Mouse (Mus musculus) gastrocnemius, adult 2 months (tissue): ENCODE data around the gene Kitl. TPM values are rescaled to one million over a fixed set of nuclear protein-coding genes. Genes with fewer than 3 reads are reported as not detected.

Experiments used
- DNase-seq: peaks from one replicate; pipeline ENCODE4 v3.0.0; 2022
- H3K27ac ChIP-seq: fragments of 200-600 bp; 2 replicates; pipeline ENCODE4 v1.8.1; 2022; ENCODE audit warnings: mild to moderate bottlenecking
- H3K4me3 ChIP-seq: fragments of 200-600 bp; 2 replicates; pipeline ENCODE4 v1.8.1; 2022; ENCODE audit warnings: mild to moderate bottlenecking, moderate library complexity
- CTCF ChIP-seq: fragments of 200-600 bp; IDR thresholded peaks from 2 replicates; pipeline ENCODE4 v1.8.1; 2022; ENCODE audit warnings: antibody characterized with exemption, mild to moderate bottlenecking, moderate library complexity
- intact Hi-C: fragments of 180-260 bp; cut with DNase I; formaldehyde crosslinking; loops from one replicate; pipeline ENCODE4 v1.15.1; 2025
- long read RNA-seq, 2 experiments: library from polyadenylated mRNA; stranded (forward); transcript quantifications; one replicate each; pipeline ENCODE4 v2.0.0; 2021
- total RNA-seq, 2 experiments: library from RNA; stranded (reverse); gene quantifications; 2 replicates each; pipeline ENCODE4 v1.2.3; 2021

The Kitl gene
- 10 to 100 TPM; 18.5 to 30.7 TPM for total RNA-seq
- long read RNA-seq, experiment 1, full-length matches to known transcripts, result 60 of 67 reads
- long read RNA-seq, experiment 1, partial matches to known transcripts, result 1 of 67 reads
- long read RNA-seq, experiment 1, other reads (novel, unspliced or antisense), result 6 of 67 reads
- long read RNA-seq, experiment 2, full-length matches to known transcripts, result 35 of 39 reads
- long read RNA-seq, experiment 2, partial matches to known transcripts, result 0 of 39 reads
- long read RNA-seq, experiment 2, other reads (novel, unspliced or antisense), result 4 of 39 reads

- peak within 1 kb of the TSS; percentile 84 for H3K27ac ChIP-seq
- DNase-seq, result peak; percentile 83
- peak within 1 kb of the TSS; percentile 77 for H3K4me3 ChIP-seq
- intact Hi-C loops, result loop anchor here (5.0 kb wide), 2 partner anchors 147 to 373 kb away; no protein-coding TSS in a partner anchor
- no peak for TF ChIP-seq CTCF
Measured at GRCm38 (mm10) chr10:100015370-100016325, at the start of gene Kitl. TSS of gene Kitl (plus strand) at chr10:100015630.

GRCm38 (mm10) chr10:99972866-99973265 lies 42.6 kb upstream of the Kitl start:
- no peak for DNase-seq
- intact Hi-C loops, result no loop called here
- no peak for TF ChIP-seq CTCF
- Histone ChIP-seq H3K27ac (no peak overlapping the region), H3K4me3 (no peak overlapping the region)

- TF ChIP-seq CTCF, result no peak
- DNase-seq, result no peak
- intact Hi-C loops, result no loop called here
- Histone ChIP-seq H3K27ac (no peak overlapping the region), H3K4me3 (no peak overlapping the region)
Measured at GRCm38 (mm10) chr10:99980096-99980495, 35.3 kb upstream of the Kitl start.

DNA sequence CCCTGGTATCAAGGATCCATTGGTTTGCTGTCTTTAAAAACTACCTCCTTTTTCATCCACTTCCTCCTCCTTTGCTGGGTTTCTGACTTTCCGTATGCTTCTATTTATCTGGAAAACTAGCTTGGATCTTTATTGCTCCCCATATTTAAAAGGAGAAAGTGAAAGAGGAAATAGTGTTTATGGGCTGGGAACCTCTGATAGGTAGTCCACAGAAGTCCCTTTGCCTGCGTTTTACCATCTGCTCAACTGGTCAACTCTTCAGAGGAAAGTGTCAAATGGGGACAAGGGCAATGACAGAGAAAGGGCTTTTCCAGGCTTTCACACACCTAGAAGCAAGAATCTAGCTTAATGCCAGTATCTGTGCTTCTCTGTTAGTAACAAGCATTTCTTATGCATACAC lies 34.5 kb upstream of the Kitl start:
- no peak overlapping the region for H3K27ac ChIP-seq
- no peak for DNase-seq
- H3K4me3 ChIP-seq, result no peak overlapping the region
- intact Hi-C loops, result no loop called here
- no peak for TF ChIP-seq CTCF

- H3K27ac ChIP-seq, result no peak overlapping the region
- intact Hi-C loops, result no loop called here
- DNase-seq, result no peak
- no peak for TF ChIP-seq CTCF
- H3K4me3 ChIP-seq, result no peak overlapping the region
Measured at GRCm38 (mm10) chr10:99981887-99982286, 33.5 kb upstream of the Kitl start.

- Histone ChIP-seq H3K4me3 (peak overlapping the region; percentile 32), H3K27ac (no peak overlapping the region)
- TF ChIP-seq CTCF, result no peak
- intact Hi-C loops, result no loop called here
- DNase-seq, result no peak
Measured at GRCm38 (mm10) chr10:99986745-99987144, 28.7 kb upstream of the Kitl start.

DNA sequence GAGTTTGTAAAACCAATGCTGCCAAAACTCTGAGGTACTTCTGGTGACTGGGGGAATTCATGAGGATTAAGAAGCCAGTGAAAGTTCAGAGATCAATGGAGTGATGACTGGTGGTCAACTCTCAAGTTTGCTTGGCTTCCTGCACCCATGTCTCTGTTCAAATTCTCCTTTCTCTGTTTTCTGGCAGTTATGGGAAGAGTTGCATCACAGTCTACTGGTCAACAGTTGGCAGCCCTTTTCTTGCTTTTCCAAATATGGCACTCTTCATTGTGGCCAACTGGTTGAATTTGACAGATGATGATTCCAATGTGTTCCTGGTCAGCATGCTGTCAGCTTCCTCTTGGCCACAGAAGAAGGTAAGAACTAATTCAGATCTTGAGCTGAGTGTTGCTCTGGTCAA lies 25.7 kb upstream of the Kitl start:
- no peak for DNase-seq
- intact Hi-C loops, result no loop called here
- Histone ChIP-seq H3K4me3 (no peak overlapping the region), H3K27ac (no peak overlapping the region)
- TF ChIP-seq CTCF, result no peak

GRCm38 (mm10) chr10:99992121-99992520 lies 23.3 kb upstream of the Kitl start:
- TF ChIP-seq CTCF, result no peak
- DNase-seq, result no peak
- intact Hi-C loops, result no loop called here
- Histone ChIP-seq H3K4me3 (no peak overlapping the region), H3K27ac (no peak overlapping the region)

- DNase-seq, result no peak
- Histone ChIP-seq H3K27ac (no peak overlapping the region), H3K4me3 (no peak overlapping the region)
- no peak for TF ChIP-seq CTCF
- intact Hi-C loops, result no loop called here
Measured at GRCm38 (mm10) chr10:100001452-100001851, 14.0 kb upstream of the Kitl start.

- TF ChIP-seq CTCF, result no peak
- H3K4me3 ChIP-seq, result no peak overlapping the region
- no peak for DNase-seq
- no peak overlapping the region for H3K27ac ChIP-seq
- intact Hi-C loops, result no loop called here
Measured at GRCm38 (mm10) chr10:100003797-100004196, 11.6 kb upstream of the Kitl start.

DNA sequence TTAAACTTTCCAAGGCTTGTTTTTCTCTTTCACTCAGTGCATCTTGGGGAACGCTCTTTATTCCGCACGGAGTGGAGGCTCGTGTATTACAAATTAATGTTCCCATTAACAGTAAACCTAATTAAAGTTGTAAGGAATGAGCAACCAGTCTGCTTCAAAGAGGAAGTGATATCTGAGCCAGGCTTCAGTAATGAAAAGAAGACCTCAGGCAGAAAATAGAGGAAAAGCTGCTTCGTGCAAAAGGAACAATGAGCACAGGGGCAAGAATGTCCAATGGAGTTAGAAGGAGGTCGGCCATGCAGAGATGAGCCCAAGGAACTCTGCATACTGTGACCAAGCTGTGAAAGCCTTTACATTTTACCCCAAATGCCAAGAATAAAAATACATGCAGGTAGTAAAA lies 5.7 kb upstream of the Kitl start:
- H3K4me3 ChIP-seq, result no peak overlapping the region
- TF ChIP-seq CTCF, result no peak
- no peak for DNase-seq
- no peak overlapping the region for H3K27ac ChIP-seq
- intact Hi-C loops, result no loop called here

GRCm38 (mm10) chr10:100010291-100010690 lies 5.1 kb upstream of the Kitl start:
- TF ChIP-seq CTCF, result no peak
- intact Hi-C loops, result no loop called here
- Histone ChIP-seq H3K4me3 (no peak overlapping the region), H3K27ac (no peak overlapping the region)
- no peak for DNase-seq

- TF ChIP-seq CTCF, result no peak
- H3K4me3 ChIP-seq, result no peak overlapping the region
- intact Hi-C loops, result no loop called here
- H3K27ac ChIP-seq, result no peak overlapping the region
- DNase-seq, result no peak
Measured at GRCm38 (mm10) chr10:100014096-100014495, 1.3 kb upstream of the Kitl start.
